9 mouse cellular contexts compared by ENCODE assay signal in the genomic region with DNA sequence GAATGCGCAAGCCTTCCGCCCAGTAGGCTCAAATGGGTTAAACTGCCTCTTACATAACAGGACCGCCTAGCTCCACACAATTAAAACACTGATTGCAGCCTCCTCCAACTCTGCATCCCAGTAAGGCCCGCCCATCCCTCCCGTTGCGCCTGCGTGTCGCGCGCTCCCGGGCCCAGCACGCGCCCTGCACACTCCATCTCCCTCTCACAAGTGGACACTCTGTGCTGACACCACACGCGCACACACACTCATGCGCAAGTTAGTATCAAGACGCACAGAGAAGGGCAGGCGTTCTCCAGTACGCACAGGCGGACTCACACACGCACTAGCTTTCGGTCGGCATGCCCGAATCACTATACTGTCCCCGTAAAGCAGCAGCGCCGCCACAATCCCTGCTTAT. TPM values are rescaled to one million over a fixed set of nuclear protein-coding genes. Genes with fewer than 3 reads are reported as not detected.
DNase-seq lines count a peak whose midpoint lies in the region; ATAC-seq lines count a peak whose summit lies in the region.
"Had no signal": no experiment of that assay in that cellular context is flagged by ENCODE, and none has a peak within 500 bp of the region (broad histone marks: within the 10 kb centered on the region; RNA-seq: fewer than 3 reads in every experiment).

No protein-coding gene starts in this region.

- no peaks in the 10 kb centered on the region for H3K27me3 ChIP-seq in hindbrain, embryonic 13.5 days

- ATAC-seq in hindbrain, embryonic 13.5 days (ENCODE audit: low FRiP score): peak; percentile 92
- no peak for ATAC-seq in erythroid progenitor cell, adult 5-6 weeks (replicated peaks; ENCODE audit: low FRiP score, poor library complexity, severe bottlenecking)

- H3K4me1 ChIP-seq in hindbrain, embryonic 13.5 days (replicated peaks): peaks cover 32% of the 10 kb centered on the region

- peak overlapping the region; percentile 71 for H3K4me3 ChIP-seq in hindbrain, embryonic 13.5 days

- no peaks in the 10 kb centered on the region for H3K9me3 ChIP-seq in hindbrain, embryonic 13.5 days

- peak overlapping the region; percentile 72 for H3K9ac ChIP-seq in hindbrain, embryonic 13.5 days

- no peaks in the 10 kb centered on the region for H3K36me3 ChIP-seq in hindbrain, embryonic 13.5 days
- H3K36me3 ChIP-seq: G1E had no signal

- H3K4me2 ChIP-seq in hindbrain, embryonic 13.5 days: peak overlapping the region; percentile 86

- under 1% methylated on average over 27 of the region's 27 CpGs for WGBS in hindbrain, embryonic 13.5 days

- H3K27ac ChIP-seq in hindbrain, embryonic 13.5 days: peak overlapping the region; percentile 97

- DNase-seq in Muller cell, postnatal 12 days (ENCODE audit: inconsistent ontology term): peak; percentile 93
- DNase-seq in cerebellum, postnatal 14 days: peak; percentile 91 to 93
- DNase-seq in frontal cortex, postnatal 25 days (ENCODE audit: low spot score in 2 of 2): peak; percentile 74 to 81
- DNase-seq in layer of hippocampus, postnatal 25 days (ENCODE audit: extremely low spot score in 1 of 2, low spot score in 1 of 2): peak; percentile 74 to 76
- DNase-seq in lung, postnatal 10 days: peak; percentile 70
- peak; percentile 66 for DNase-seq in retina, postnatal 7 days (ENCODE audit: low read depth, low spot score)

RNA-seq across cellular contexts. Expression of gene Negr1, which starts 0.8 kb away (rescaled TPM):
- 31.6 and 32.6 TPM in 2 replicates for polyA plus RNA-seq in hindbrain, embryonic 13.5 days (2015; fragmentation: Nextera tagmentation; extraction: Ambion mirVana)
- total RNA-seq in layer of hippocampus, postnatal 25 days (2021): 100 to 1,000 TPM; 127 to 141 TPM
- not detected in 2 replicates for total RNA-seq in erythroid progenitor cell, adult 5-6 weeks (2015; ENCODE audit: low replicate concordance)
- 0.61 TPM in 1 of 2 replicates, not detected in the other for total RNA-seq in erythroid progenitor cell, adult 5-6 weeks (2017; ENCODE audit: low replicate concordance)
- polyA plus RNA-seq: G1E had no signal

Comparison
In these comparisons a context has a peak if more than half of its experiments do, and no peak if none do; other contexts are left out.
1. RNA of gene Negr1, which starts 0.8 kb away (total RNA-seq): 127 to 141 TPM in layer of hippocampus, postnatal 25 days; 0.61 TPM in erythroid progenitor cell, adult 5-6 weeks; every median in the first group is over 10 times any median in the second.
2. Peak in every context shown above with its lines, with median percentiles within 50 percentile points of each other: DNase-seq.